Mouse (Mus musculus) ovary, postnatal 36 days (tissue): ENCODE results near the gene Itpr2.

Source experiments
- DNase-seq: peaks from one replicate; pipeline ENCODE4 v3.0.0; 2022; ENCODE audit warnings: low spot score, mixed read lengths

The Itpr2 gene

DNA sequence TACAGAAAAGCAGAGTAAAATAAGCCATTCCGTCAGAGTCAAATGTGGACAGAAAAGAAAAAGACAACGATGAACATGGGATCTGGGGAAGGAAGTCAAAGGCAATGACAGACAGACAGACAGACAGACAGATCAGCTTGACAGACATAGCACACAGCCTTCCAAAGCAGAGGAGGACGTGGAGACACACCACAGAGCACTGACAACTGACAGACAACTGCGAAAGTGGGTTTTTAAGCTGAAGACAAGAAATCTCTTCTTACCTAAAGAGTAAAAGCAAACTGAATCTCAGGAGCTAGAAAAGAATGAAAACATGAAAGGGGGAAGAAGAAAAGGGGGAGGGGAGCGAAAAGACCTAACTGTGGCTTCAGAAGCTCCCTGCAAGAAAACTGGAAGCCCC, 243.3 kb downstream of the Itpr2 start:
- DNase-seq: no peak

DNA sequence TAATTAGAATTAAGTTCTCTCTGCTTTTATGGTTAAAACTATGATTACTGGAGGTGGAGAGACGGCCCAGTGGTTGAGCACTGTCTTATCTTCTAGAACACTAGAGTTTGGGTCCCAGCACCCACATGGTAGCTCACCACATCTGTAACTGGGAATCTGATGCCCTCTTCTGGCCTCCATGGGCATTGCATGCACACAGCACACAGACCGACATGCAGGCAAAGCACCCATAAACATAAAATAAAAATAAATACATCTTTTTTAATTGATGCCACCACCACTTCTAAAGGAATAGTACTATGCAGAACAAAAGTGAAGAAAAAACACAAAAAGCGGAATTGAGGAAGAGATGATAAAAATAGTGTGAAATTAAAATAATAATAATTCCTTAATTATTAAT, 243.8 kb downstream of the Itpr2 start:
- no peak for DNase-seq

DNA sequence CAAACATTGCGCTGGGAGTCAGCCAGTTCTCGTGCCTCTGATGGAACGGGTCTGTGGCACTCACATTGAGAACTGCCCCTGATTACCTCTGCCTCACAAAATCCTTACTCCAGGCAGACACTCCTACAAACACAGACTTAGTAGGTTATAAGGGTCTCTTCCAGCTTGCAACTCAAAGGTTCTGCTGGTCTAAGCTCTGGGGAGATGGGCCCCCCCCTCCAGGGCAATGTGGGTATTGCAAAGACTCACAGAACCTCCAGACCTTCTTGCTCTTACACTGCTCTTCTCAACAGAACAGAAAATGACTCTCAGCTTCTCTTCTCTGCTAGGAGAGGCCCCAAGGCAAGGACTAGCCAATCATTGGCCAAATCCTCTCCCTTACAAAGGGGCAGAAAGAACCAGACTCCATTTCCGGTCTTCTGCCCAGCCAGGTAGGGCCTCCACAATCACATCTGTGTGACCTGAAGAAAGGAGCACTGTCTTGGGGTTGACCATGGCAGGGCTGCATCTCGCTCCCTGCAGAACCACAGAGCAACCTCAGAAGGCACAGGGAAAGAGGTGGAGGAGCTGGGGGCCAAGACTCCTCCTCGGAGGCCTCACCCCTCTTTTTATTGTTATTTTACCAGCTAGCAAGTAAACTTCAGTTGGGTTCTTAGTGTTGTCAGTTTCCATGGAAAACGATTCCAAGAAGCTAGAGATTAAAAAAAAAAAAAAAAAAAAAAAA, 244.9 kb downstream of the Itpr2 start:
- DNase-seq: no peak

DNA sequence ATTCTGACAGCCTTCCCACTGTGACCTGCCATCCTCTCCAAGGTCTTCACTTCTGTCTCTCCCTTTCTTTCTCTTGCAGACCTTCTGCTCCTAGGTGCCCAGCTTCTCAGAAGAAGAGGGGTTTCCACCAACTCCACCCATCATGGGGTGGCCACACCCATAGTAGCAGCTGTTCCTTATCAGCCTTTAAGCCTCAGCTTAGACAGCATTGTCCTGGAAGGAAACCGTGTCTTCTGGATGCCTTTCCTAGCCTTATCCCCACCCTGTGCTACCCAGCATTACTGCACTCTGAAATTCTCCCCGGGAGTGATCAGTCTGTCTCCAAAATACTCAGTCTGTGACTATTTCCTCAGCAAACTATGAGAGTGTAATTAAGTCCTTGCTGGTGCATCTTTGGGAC, 245.6 kb downstream of the Itpr2 start:
- no peak for DNase-seq

DNA sequence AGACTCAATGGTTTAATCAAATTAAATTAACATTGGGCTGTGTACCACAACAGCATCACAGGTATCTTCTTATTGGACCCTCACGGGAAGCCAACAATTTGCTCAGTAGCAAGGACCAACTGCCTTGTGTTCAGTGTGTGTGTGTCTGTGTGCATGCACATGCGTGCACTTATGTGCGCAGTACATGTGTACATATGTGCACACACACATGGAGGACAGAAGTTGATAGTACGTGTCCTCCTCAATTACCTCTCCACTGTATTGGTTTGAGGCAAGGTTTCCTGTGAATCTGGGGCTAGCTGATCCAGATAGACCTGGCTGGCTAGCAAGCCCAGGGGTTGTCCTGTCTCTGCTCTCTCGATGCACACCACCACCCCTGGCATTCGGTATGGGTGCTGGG, 246.4 kb downstream of the Itpr2 start:
- no peak for DNase-seq

DNA sequence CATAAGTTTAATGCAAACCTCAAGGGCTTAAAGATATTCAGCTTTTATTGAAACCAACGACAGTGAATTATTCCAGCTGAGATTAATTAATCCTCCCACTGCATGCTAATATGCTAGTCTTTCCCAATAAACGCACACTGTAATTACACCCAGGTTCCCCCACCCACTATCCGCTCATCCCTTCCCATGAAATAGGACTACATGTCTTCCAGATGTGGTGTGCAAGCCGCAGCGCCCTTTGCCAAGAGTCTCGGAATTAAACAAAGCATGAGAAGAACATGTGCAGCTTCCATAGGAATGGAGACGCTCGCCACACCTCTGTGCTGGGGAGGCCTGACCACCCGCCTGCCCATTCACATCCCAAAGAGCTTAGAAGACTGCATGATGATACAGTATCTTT, 247.1 kb downstream of the Itpr2 start:
- DNase-seq: no peak

DNA sequence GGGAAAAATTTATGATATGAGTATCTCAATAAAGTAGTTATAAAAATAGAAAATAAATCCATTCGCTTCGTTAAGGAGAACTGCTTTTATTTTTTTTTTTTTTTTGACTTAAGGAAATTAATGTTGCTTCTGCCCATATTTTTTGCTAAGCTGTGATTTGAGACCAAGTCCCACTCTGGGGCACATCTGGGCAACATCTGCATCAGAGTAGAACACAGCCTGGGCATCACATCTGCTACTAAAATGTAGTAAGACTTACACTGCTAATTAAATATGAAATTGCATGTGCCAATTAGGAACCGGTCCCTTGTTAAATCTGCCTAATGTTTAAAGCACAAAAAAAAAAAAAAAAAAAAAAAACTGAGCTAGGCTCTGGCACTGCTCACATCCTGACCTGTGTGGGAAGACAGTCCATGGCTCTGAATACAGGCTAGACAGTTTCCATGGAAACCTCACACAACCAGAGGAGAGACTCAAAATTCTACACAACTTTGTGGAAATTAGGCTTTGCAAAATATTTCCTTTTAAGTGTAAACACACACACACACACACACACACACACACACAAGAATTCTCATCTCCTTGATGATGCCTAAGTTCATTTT, 247.7 kb downstream of the Itpr2 start:
- no peak for DNase-seq

DNA sequence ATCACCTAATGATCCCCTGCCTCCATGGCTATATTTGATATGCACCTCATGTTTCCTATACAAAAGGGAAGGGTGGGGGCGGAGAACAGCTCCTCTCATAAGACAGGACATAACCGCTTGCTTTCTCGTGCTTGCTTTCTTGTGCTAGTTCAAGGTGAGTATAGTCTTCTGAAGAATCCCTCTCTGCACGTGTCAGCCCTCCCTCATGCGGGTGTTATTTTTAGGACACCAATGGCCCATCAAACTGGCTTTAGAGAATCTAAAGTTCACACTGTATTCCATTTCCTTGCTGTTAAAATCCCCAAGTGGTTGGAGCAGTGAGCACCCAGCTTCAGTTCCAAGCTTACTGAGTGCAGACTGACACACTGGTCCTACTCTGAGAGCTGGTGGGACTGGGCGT, 252.9 kb downstream of the Itpr2 start:
- DNase-seq: no peak

DNA sequence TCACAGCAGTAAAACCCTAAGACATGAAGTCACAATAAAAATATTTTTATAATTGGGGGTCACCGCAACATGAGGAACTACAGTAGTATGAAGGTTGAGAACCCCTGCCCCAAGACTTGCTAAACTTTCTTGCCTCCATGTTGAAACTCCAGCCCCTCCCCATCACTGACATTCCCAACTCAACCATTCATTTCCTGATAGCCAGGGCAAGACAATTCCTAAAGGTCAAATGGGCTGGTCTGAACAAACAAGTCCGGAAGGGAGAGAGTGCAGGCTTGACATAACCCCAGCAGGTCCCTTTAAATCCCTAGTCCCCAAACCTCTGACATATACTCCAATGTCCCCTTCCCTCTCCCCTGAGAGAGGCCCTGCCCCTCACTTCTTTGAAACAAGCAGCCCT, 253.7 kb downstream of the Itpr2 start:
- DNase-seq: no peak

DNA sequence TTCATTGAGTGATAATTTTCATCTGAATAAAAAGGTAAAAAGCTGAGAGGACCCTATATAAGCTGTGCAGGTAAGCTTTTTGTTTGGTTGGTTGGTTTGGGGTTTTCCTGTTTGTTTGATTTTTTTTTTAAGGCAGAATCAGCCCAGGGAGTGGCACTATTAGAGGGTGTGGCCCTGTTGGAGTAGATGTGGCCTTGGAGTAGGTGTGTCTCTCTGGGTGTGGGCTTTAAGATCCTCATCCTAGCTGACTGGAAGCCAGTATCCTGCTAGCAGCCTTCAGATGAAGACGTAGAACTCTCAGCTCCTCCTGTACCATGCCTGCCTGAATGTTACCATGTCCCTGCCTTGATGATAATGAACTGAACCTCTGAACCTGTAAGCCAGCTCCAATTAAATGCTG, 254.1 kb downstream of the Itpr2 start:
- DNase-seq: no peak

DNA sequence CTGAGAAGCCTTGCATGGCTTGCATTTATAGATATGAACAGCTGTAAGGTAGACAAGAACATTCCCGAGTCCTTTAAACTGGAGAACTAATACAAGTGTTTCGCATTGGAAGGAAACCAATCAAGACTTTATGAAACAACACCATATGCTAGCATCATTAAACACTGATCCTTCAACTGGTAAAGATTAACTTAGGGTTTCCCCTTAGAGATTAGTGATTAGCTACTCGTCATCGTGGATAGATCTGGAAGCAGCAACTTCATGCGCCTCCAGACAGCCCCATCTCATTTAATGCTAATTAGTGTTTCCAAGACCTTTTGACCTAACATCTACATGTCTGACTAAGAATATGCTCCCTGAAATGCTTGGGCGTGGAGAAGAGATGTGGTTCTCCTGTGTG, 255.7 kb downstream of the Itpr2 start:
- DNase-seq: no peak

DNA sequence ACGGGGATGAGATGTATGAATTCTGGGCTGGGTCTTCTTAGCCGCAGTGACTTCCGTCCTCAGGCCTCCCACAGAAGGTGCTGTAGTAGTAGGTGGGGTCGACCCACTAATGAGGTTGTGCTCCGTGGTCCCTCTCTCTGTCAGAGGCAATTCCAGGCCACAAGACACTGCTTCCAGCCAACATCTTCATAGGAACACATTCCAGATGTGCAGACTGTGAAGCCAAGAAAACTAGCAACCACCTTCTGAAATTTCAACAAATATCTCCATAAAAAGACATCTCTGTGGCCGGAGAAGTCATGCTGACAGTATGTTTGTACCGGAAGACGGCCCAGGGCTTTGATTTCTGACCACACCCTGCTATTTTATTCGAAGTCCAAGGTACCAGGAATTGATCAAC, 256.1 kb downstream of the Itpr2 start:
- no peak for DNase-seq

DNA sequence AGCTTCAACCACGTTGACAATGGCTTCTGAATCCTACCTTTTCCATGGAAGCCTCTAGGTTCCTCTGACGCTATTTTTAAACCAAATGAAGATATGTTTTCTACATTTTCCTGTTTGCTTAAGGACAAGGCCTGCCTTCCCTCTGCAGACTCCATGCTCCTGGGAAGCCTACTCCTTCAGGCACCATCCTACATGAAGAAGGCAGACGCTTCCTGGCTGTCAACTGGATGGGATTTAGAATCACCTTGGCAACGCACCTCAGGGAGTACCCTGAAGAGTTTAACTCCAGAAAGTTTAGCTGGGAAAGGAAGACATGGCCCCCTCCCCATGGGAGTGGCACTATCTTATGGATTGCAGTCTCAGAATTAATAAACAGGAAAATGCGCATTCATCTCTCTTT, 259.0 kb downstream of the Itpr2 start:
- DNase-seq: no peak

GRCm38 (mm10) chr6:146241336-146241735, 260.7 kb downstream of the Itpr2 start:
- no peak for DNase-seq

- no peak for DNase-seq
Observed at GRCm38 (mm10) chr6:146235165-146235564, 266.9 kb downstream of the Itpr2 start.

DNA sequence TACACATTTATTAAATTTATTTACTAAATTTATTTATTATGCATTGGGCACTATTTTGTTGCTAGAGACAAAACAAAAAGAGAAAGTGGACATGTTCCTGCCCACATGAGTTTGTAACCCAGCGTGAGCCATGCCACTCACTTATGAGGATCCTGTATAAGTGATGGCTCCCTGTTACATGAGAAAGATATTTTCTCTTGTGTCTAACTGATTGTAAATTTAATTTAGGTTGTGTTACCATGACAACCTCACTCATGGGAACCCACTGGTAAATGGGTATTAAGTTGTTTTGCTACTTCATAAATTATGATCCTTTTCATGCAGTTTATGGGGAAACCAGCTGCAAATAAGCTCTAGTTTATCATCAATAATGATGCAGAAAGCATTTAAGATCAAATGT, 267.6 kb downstream of the Itpr2 start:
- no peak for DNase-seq

DNA sequence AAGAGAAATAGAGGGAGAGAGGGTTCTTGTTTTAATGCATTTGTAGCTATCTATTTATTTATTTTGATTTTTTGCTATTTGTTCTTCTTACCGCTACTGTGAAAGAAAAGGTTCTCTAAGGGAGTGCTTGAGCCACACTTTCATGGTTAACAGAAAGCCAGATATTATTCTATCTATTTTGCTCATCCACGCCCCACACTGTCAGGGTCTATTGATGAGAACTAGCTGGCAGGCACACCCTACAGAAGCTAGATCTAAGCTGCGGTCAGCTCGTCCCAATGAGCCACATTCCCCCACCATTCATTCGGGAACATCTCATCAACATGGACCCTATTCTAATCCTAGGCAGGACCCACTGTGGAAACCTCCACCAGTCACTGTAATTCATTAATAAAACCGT, 271.1 kb downstream of the Itpr2 start:
- DNase-seq: no peak

DNA sequence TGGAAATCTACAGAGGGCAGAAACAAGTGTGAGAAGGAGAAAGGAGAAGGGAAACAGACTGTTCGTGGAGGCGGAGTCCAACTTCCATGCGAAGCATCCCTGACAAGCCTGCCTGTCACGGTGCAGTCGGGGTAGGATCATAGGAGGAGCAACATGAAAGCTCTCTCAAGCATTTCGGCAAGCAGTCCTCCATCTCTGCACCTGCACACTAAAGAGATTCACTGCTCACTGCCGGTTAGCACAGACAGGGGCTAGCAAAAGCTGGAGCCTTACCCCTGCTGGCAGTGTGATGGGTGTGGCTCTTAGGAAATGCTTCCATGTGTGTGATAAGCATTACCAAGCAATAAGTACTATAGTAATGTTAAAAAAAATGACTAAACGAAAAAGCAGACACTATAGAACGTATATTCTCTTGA, 271.6 kb downstream of the Itpr2 start:
- no peak for DNase-seq

- DNase-seq: no peak
Observed at GRCm38 (mm10) chr6:146229967-146230366, 272.1 kb downstream of the Itpr2 start.

DNA sequence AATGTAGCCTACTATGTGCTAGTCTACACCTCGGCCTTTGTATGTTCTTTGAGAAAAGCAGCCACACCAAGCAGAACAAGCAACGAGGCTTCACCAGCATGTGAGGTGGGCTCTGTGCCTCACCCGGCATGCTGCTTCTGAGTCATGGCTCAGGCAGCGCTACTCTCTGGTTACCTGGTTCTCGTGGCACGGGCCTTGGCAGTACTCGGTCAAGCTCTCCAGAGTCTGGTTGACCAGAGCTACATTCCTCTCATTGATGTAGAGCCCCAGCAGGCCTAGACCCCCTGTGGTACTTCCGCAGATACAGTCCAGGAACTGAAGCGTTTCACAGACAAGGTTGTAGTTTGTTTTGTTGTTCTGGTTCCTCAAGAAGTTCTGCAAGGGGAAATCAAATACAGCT, 272.5 kb downstream of the Itpr2 start:
- DNase-seq: no peak

GRCm38 (mm10) chr6:146228048-146228447, 274.0 kb downstream of the Itpr2 start:
- no peak for DNase-seq

- DNase-seq: no peak
Observed at GRCm38 (mm10) chr6:146222403-146223063, 279.5 kb downstream of the Itpr2 start.
